Mouse (Mus musculus) inflammation-experienced regulatory T-cells (primary cell): ENCODE data around the gene Plvap. TPM values are rescaled to one million over a fixed set of nuclear protein-coding genes. Genes with fewer than 3 reads are reported as not detected.

ENCODE experiments used
- polyA plus RNA-seq, 2 experiments: library from polyadenylated mRNA; unstranded; fragments of 100-300 nt; shearing (Covaris generic); gene quantifications; one replicate each; pipeline ENCODE4 v1.2.1; 2017

Plvap gene
- under 1 TPM in 1 of 2 experiments, not detected in 1; 0.20 TPM for polyA plus RNA-seq

GRCm38 (mm10) chr8:71511644-71512043 lies at the start of gene Plvap:
TSS of gene Plvap (minus strand) at chr8:71511752.

GRCm38 (mm10) chr8:71558071-71558957 lies 46.8 kb upstream of the Plvap start, which contains the start of gene Tmem221:
TSS of gene Tmem221 (minus strand) at chr8:71558871.

GRCm38 (mm10) chr8:71542632-71543343 lies 31.2 kb upstream of the Plvap start, which contains the start of gene Mvb12a:
TSS of gene Mvb12a (plus strand) at chr8:71542922.

GRCm38 (mm10) chr8:71537028-71537867 lies 25.7 kb upstream of the Plvap start, which contains the start of gene Bst2:
TSS of gene Bst2 (minus strand) at chr8:71537456.

GRCm38 (mm10) chr8:71525226-71526050 lies 13.9 kb upstream of the Plvap start, which contains the start of gene Ccdc194:
TSS of gene Ccdc194 (minus strand) at chr8:71525711.

GRCm38 (mm10) chr8:71487691-71488445 lies 23.7 kb downstream of the Plvap start, which contains the start of gene Gtpbp3:
TSS of gene Gtpbp3 (plus strand) at chr8:71488103.

GRCm38 (mm10) chr8:71485142-71486135 lies 26.1 kb downstream of the Plvap start, which contains the start of gene Ano8:
TSS of gene Ano8 (minus strand) at chr8:71485963.

GRCm38 (mm10) chr8:71468916-71469315 lies 42.6 kb downstream of the Plvap start, which contains the start of gene Dda1:
TSS of gene Dda1 (plus strand) at chr8:71469199.

GRCm38 (mm10) chr8:71464513-71465500 lies 46.7 kb downstream of the Plvap start, which contains the start of gene Mrpl34:
TSS of gene Mrpl34 (plus strand) at chr8:71464959.

GRCm38 (mm10) chr8:71463188-71464033 lies 48.1 kb downstream of the Plvap start, which contains the start of gene Abhd8:
TSS of gene Abhd8 (minus strand) at chr8:71463655.

Other genes starting within 250 kb of the Plvap start
- gene Myo9b, start 239.0 kb downstream of the Plvap start, polyA plus RNA-seq: 10 to 100 TPM; 56.5 to 66.5 TPM
- 10 to 100 TPM; 27.6 to 28.7 TPM for gene Haus8, start 238.8 kb downstream of the Plvap start, polyA plus RNA-seq
- 100 to 1,000 TPM; 143 to 150 TPM for gene Use1, start 144.9 kb downstream of the Plvap start, polyA plus RNA-seq
- gene Ocel1, start 140.5 kb downstream of the Plvap start, polyA plus RNA-seq: 10 to 100 TPM; 17.6 to 23.5 TPM
- gene Nr2f6, start 129.8 kb downstream of the Plvap start, polyA plus RNA-seq: 10 to 100 TPM in 1 of 2 experiments, 1 to 10 TPM in 1; 6.9 to 14.3 TPM
- under 1 TPM; 0.05 to 0.26 TPM for gene Ushbp1, start 116.0 kb downstream of the Plvap start, polyA plus RNA-seq
- 100 to 1,000 TPM; 104 to 108 TPM for gene Babam1, start 114.9 kb downstream of the Plvap start, polyA plus RNA-seq
- gene Ankle1, start 105.7 kb downstream of the Plvap start, polyA plus RNA-seq: 1 to 10 TPM in 1 of 2 experiments, under 1 TPM in 1; 0.12 to 2.2 TPM
- 100 to 1,000 TPM; 123 to 182 TPM for gene Abhd8, start 48.1 kb downstream of the Plvap start, polyA plus RNA-seq
- 10 to 100 TPM; 60.4 to 63.2 TPM for gene Mrpl34, start 46.8 kb downstream of the Plvap start, polyA plus RNA-seq
- gene Dda1, start 42.6 kb downstream of the Plvap start, polyA plus RNA-seq: 100 to 1,000 TPM in 1 of 2 experiments, 10 to 100 TPM in 1; 83.3 to 115 TPM
- 10 to 100 TPM; 15.7 to 26.6 TPM for gene Ano8, start 25.8 kb downstream of the Plvap start, polyA plus RNA-seq
- gene Gtpbp3, start 23.6 kb downstream of the Plvap start, polyA plus RNA-seq: 1 to 10 TPM; 8.7 to 9.3 TPM
- 1 to 10 TPM in 1 of 2 experiments, under 1 TPM in 1; 0.36 to 1.0 TPM for gene Ccdc194, start 14.0 kb upstream of the Plvap start, polyA plus RNA-seq
- 100 to 1,000 TPM; 106 to 121 TPM for gene Bst2, start 25.7 kb upstream of the Plvap start, polyA plus RNA-seq
- gene Mvb12a, start 31.2 kb upstream of the Plvap start, polyA plus RNA-seq: 10 to 100 TPM; 98.2 to 98.4 TPM
- gene Tmem221, start 47.1 kb upstream of the Plvap start, polyA plus RNA-seq: 1 to 10 TPM; 2.2 to 2.7 TPM
- 1 to 10 TPM in 1 of 2 experiments, under 1 TPM in 1; 0.18 to 3.6 TPM for gene Nxnl1, start 54.8 kb upstream of the Plvap start, polyA plus RNA-seq
- 10 to 100 TPM; 11.2 to 19.8 TPM for gene Slc27a1, start 57.1 kb upstream of the Plvap start, polyA plus RNA-seq
- gene Pgls, start 80.4 kb upstream of the Plvap start, polyA plus RNA-seq: 100 to 1,000 TPM in 1 of 2 experiments, 10 to 100 TPM in 1; 89.3 to 117 TPM
- 10 to 100 TPM in 1 of 2 experiments, 1 to 10 TPM in 1; 7.0 to 10.3 TPM for gene Fam129c, start 85.9 kb upstream of the Plvap start, polyA plus RNA-seq
- gene Colgalt1, start 99.2 kb upstream of the Plvap start, polyA plus RNA-seq: 10 to 100 TPM; 33.6 to 41.0 TPM
- under 1 TPM; 0.43 to 0.69 TPM for gene Unc13a, start 160.0 kb upstream of the Plvap start, polyA plus RNA-seq
- 100 to 1,000 TPM; 150 to 199 TPM for gene Jak3, start 164.5 kb upstream of the Plvap start, polyA plus RNA-seq
- gene Insl3, start 177.5 kb upstream of the Plvap start, polyA plus RNA-seq: 10 to 100 TPM; 56.0 to 66.2 TPM
- gene B3gnt3, start 190.0 kb upstream of the Plvap start, polyA plus RNA-seq: 1 to 10 TPM; 5.9 to 6.5 TPM
- gene Fcho1, start 214.0 kb upstream of the Plvap start, polyA plus RNA-seq: 100 to 1,000 TPM; 219 to 246 TPM